Mouse (Mus musculus) MEL (cell line): Measurements from ENCODE around the gene Masp2.

Experiments
- BHLHE40 ChIP-seq: IDR thresholded peaks from 2 replicates; pipeline ENCODE4 v1.6.1; 2012; ENCODE audit warnings: low read depth, mild to moderate bottlenecking, inconsistent platforms, low read length, improper control_type of control experiment, borderline replicate concordance
- CHD2 ChIP-seq: IDR thresholded peaks from 2 replicates; pipeline ENCODE4 v1.6.1; 2011; ENCODE audit warnings: low read length, improper control_type of control experiment
- CTCF ChIP-seq, 3 experiments: IDR thresholded peaks in 2 of 3; conservative IDR thresholded peaks in 1 of 3; 2 replicates each; pipeline ENCODE4 v1.5.1; 2011 to 2012; ENCODE audit warnings: low read length in 3 of 3, low read depth in 2 of 3, mild to moderate bottlenecking in 2 of 3, improper control_type of control experiment in 1 of 3, inconsistent platforms in 1 of 3, mixed read lengths in 1 of 3, moderate library complexity in 1 of 3; ENCODE audit not compliant: control insufficient read depth in 1 of 3, insufficient read depth in 1 of 3, poor library complexity in 1 of 3, severe bottlenecking in 1 of 3
- E2F4 ChIP-seq: IDR thresholded peaks from 2 replicates; pipeline ENCODE4 v1.6.1; 2011; ENCODE audit warnings: low read depth, low read length, improper control_type of control experiment, borderline replicate concordance
- ETS1 ChIP-seq: IDR thresholded peaks from 2 replicates; pipeline ENCODE4 v1.6.1; 2012; ENCODE audit warnings: low read depth, mild to moderate bottlenecking, inconsistent platforms, low read length, improper control_type of control experiment, moderate library complexity
- MAFK ChIP-seq: IDR thresholded peaks from 2 replicates; pipeline ENCODE4 v1.6.1; 2011; ENCODE audit warnings: low read depth, mild to moderate bottlenecking, low read length, improper control_type of control experiment, borderline replicate concordance
- MAX ChIP-seq: IDR thresholded peaks from 2 replicates; pipeline ENCODE4 v1.6.1; 2011; ENCODE audit warnings: low read length, improper control_type of control experiment
- MXI1 ChIP-seq: IDR thresholded peaks from 2 replicates; pipeline ENCODE4 v1.6.1; 2011; ENCODE audit warnings: mild to moderate bottlenecking, low read depth, low read length, improper control_type of control experiment
- POLR2A ChIP-seq, 2 experiments: IDR thresholded peaks; 2 replicates each; pipeline ENCODE4 v1.6.1; 2011 to 2012; ENCODE audit warnings: low read length in 2 of 2, mild to moderate bottlenecking in 2 of 2, control low read depth in 1 of 2, improper control_type of control experiment in 1 of 2, low read depth in 1 of 2, moderate library complexity in 1 of 2; ENCODE audit not compliant: control insufficient read depth in 1 of 2, insufficient read depth in 1 of 2, poor library complexity in 1 of 2
- TCF12 ChIP-seq: IDR thresholded peaks from 2 replicates; pipeline ENCODE4 v1.6.1; 2014; ENCODE audit warnings: low read depth, mild to moderate bottlenecking, inconsistent platforms, low read length, improper control_type of control experiment, moderate library complexity
- USF2 ChIP-seq, 2 experiments: IDR thresholded peaks; 2 replicates each; pipeline ENCODE4 v1.6.1; 2011 to 2012; ENCODE audit warnings: improper control_type of control experiment in 2 of 2, low read length in 2 of 2, borderline replicate concordance in 1 of 2, inconsistent platforms in 1 of 2, low read depth in 1 of 2, mild to moderate bottlenecking in 1 of 2; ENCODE audit not compliant: insufficient read depth in 1 of 2
- ZNF384 ChIP-seq: IDR thresholded peaks from 2 replicates; pipeline ENCODE4 v1.6.1; 2012; ENCODE audit warnings: low read depth, mild to moderate bottlenecking, inconsistent platforms, low read length, improper control_type of control experiment

- TF ChIP-seq CHD2: no peak
- peak; percentile 81 to 93 (median 91) for TF ChIP-seq CTCF (IDR thresholded peaks at IDR 0.05 in 2 of 3, conservative IDR thresholded peaks at IDR 0.05 in 1 of 3; ENCODE audit: control insufficient read depth in 1 of 3, insufficient read depth in 1 of 3, low read depth in 2 of 3, low read length in 3 of 3, poor library complexity in 1 of 3, severe bottlenecking in 1 of 3)
- no peak for TF ChIP-seq USF2 (IDR thresholded peaks at IDR 0.05; ENCODE audit: borderline replicate concordance in 1 of 2, insufficient read depth in 1 of 2, low read depth in 1 of 2, low read length in 2 of 2)
- TF ChIP-seq MAX: no peak
- TF ChIP-seq E2F4: no peak
- TF ChIP-seq TCF12: no peak
- no peak for TF ChIP-seq MAFK
- no peak for TF ChIP-seq ETS1
- TF ChIP-seq MXI1: no peak
- TF ChIP-seq POLR2A (IDR thresholded peaks at IDR 0.05; ENCODE audit: control insufficient read depth in 1 of 2, insufficient read depth in 1 of 2, low read depth in 1 of 2, low read length in 2 of 2, poor library complexity in 1 of 2): no peak
- TF ChIP-seq BHLHE40: no peak
- TF ChIP-seq ZNF384: no peak
Observed at GRCm38 (mm10) chr4:148644157-148644511, 41.8 kb downstream of the Masp2 start.
